Mouse (Mus musculus): ENCODE data around the gene Madd.

The Madd gene

DNA sequence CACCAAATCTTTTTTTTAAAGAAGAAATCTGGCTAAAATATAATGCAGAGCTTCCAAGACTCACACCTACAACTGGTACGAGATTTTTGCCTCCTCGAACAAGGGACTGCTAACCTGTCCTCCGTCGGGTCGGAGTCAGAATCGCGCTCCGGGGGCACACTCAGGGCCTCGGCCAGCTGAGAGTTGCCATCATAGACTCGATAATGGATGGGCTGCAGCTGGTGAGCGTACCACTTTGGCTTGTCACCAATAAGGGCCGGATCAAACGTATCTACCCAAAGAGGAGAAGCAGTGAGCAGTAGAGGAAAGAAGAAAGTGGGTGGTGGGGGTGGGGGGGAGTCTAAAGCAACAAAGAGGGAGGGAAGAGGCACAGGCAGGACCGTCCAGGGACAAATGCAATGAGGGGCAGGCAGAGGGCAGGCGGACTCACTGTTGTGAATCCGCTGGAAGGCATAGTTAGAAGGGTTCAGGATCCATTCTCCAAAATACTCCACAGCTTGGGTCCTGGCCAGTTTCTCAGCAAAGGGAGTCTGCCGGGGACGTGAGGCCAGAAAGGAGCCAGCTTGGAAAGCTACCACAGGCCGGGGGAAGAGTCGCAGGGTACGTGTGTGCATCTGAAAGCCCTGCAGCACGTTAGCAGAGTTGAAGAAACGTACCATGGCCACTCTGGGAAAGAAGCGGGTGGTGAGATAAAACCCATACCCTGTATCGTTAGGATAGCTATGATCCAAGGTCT lies 13.9 kb downstream of the Madd start:
- no peak for DNase-seq

- DNase-seq: no peak
Measured at GRCm38 (mm10) chr2:91167629-91168028, 16.0 kb downstream of the Madd start.

DNA sequence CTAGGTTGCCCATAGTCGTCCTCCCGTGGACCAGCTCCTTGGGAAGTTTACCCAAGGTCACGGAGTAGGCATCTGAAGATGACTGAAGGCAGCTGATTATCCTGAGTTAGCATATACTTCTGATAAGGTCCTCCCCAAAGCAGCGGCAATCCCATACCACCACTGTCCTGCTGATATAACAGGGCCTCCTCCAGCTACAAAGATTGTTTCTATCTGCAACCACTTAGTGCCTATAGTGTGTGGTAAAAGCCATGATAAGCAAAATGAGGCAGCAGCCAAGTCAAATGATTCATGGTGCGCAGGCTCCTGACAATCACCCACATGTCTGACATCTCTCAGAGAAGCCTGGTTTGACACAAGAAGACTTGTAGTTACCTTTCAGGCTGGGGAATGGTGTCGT lies 18.6 kb downstream of the Madd start:
- no peak for DNase-seq

- no peak for DNase-seq
Measured at GRCm38 (mm10) chr2:91163532-91163931, 20.1 kb downstream of the Madd start.

DNA sequence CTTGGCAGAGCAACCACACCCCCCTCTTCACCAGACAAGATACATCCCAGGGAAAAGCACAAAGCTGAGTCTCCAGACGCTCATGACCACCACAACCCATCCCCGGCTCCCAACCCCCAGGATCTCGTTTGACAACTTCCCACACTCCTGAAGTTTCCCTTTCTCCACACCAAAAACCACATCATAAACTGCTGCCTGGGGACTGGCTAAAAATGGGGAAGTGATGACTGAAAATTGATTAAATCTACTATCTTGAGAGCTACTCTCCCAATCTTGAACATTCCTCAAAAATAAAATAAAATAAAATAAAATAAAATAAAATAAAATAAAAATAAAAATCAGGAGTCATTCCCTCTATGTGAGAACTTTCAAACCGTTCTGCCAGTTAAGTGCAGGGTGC lies 20.7 kb downstream of the Madd start:
- no peak for DNase-seq

DNA sequence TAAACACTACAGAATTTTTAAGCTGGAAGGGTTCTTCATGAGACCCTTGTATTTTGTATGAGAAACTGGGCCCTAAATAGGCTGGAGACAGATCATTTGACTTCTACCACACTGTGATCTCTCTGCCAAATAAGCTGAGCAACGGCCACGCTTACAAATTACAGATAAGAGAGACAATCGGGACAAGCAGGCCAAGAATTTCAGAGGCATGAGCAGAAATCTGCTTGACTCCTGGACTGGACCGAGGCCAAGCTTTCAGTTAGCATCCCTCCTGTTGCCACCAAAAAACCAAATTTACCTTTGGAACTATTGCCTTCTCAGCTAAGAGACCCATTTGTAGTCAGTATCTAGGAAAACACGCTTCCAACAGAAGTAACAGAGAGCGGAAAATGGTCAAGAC lies 23.0 kb downstream of the Madd start:
- DNase-seq: no peak

GRCm38 (mm10) chr2:91157002-91157752 lies 26.5 kb downstream of the Madd start:
- DNase-seq: no peak

GRCm38 (mm10) chr2:91154091-91154490 lies 29.5 kb downstream of the Madd start:
- no peak for DNase-seq

DNA sequence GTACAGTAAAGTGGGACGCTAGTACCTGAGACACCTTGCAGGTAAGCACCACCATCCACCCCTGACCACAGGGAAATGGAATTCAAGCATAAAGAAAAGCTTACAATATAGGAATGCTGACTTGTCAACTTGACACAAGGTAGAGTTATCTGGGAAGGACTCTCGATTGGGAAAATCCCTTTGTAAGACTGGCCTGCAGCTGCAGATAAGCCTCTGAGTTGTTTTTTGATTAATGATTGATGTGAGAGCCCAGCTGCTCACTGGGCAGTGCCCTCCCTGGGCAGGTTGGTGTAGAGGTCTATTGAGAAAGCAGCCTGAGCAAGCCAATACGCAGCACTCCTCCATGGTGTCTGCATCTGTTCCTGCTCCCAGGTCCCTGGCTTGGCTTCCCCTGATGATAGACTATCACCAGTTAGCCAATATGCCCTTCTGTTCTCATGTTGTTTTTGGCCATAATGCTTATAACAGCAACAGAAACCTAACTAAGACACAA lies 30.7 kb downstream of the Madd start:
- DNase-seq: no peak

DNA sequence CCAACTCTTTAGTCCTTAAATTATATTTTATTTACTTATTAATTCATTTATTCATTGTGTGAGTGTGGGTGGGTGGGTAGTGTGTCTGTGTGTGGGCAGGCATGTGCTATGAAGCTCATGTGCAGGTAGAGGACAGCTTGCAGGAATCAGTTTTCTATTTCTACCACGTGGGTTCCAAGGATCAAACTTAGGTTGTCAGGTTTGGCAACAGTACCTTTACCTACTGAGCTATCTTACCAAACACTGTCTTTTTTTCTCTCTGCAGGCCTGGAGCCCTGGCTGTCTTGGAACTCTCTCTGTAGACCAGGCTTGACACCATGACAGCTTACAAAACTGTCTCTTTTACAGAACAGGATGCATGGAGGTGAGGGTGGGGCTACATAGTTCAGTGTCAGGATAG lies 32.3 kb downstream of the Madd start:
- DNase-seq: no peak

GRCm38 (mm10) chr2:91148101-91148500 lies 35.5 kb downstream of the Madd start:
- no peak for DNase-seq

GRCm38 (mm10) chr2:91143401-91143800 lies 40.2 kb downstream of the Madd start:
- no peak for DNase-seq

GRCm38 (mm10) chr2:91142920-91143319 lies 40.7 kb downstream of the Madd start:
- DNase-seq: no peak

DNA sequence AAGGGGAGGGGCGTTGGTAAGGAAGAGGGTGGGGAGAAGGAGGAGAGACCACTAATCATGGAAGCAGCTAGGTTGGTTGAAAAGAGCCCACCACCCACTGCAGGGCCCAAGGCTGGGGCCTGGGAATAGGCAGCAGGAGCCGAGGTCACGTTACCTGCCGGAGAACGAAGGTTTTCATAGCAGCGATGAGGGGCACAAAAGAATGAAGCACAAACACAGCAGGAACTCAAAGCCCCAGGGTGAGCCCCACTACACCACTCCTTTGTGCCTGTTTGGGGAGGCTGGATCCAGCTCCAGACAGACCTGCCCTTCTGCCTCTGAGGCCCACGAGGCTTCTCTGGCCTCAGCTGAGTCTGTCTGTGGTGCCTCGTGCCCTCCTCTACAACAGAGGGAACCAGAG lies 43.9 kb downstream of the Madd start:
- DNase-seq: no peak

DNA sequence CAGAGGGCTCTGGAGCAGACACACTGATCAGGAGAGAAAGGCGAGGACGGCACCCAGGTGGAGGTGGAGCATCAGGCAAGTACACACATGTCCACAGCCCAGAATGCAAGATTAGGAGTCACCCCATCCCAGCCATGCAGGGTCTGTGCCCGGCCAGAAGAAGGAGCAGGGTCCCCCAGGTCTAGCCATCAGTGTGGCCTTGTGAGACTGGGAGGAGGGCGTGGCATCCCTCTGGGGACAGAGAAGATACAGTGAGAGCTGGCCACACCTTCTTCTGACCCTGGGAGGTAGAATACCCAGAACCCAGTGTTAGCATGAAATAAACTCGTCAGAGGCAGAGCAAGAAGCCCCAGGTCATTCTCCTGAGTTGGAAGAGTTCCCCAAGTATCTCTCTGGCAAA lies 44.3 kb downstream of the Madd start:
- no peak for DNase-seq

- DNase-seq: no peak
Measured at GRCm38 (mm10) chr2:91137481-91137880, 46.2 kb downstream of the Madd start.

DNA sequence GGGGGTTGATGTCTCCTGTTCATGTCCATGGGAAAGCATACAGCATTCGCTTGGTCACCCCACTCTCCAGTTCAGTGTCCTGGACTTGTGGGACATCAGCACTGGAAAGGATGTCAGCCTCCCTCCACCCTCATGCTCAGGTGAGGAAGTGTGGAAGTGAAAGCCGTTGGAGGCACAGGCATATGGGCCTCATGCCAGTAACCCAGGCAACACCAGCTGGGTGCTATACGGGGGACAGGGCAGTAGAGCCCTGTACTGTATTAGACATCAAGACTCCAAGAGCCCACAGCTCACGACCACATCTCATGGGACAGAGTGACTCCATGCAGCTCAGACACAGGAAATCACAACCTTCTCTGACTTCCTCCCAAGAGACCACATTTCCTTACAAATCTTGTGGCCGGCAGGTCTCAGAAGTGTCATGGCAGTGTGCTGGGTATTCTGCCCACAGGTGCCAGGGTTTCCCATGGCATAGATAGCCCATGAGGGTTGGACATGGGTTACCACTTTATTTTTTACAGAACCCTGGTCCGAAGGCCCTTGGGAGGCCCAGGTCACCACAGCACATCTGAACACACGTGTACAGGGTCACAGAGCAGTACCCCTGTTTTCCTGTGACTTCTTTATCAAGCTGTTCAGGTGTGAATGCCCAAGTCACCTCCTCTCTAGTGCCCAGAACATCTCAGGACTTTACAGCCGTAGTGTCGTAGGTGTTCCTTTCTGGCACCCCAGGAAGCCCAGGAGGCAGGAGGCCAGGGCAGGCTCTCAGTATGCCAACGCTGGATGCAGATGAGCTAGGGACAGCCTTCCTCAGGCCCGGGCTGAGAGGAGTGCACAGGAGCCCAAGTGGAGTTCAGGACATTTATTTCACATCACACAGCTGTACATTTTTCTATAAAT lies 46.9 kb downstream of the Madd start:
- no peak for DNase-seq

DNA sequence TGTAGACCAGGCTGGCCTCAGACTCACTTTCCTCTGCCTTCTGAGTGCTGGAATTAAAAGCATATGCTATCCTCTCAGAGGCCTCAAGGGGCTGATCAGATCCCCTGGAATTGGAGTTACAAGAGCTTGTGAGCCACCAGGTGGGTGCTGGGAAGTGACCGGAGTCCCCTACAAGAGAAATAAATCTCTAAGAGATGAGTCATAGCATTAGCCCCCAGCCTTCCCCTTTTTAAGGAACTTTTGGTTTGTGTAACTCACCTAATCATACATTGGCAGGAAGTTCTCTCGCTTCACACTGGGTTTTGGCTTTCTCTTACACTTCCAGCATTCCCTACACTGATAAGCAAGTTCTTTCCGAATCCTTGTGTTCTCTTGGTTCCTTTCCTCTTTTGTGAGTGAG lies 51.6 kb downstream of the Madd start:
- DNase-seq: no peak

GRCm38 (mm10) chr2:91131251-91131650 lies 52.4 kb downstream of the Madd start:
- DNase-seq: no peak

GRCm38 (mm10) chr2:91130126-91130525 lies 53.5 kb downstream of the Madd start:
- DNase-seq: no peak

GRCm38 (mm10) chr2:91128761-91129160 lies 54.9 kb downstream of the Madd start:
- no peak for DNase-seq

DNA sequence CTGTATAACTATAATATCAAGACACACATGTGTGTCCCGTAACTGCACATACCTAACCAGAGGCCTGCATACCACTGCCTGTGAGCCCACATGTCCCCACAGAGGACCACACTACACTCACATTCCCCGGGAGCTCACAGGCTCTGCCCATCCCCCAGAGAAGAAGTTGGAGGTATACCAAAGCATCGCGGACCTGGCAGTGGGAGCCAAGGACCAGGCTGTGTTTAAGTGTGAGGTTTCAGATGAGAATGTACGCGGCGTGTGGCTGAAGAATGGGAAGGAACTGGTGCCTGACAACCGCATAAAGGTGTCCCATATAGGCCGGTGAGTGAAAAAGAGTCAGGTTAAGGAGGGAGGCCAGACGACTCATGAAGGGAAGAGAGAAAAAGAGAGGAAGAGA lies 58.5 kb downstream of the Madd start:
- DNase-seq: no peak

GRCm38 (mm10) chr2:91123521-91123920 lies 60.1 kb downstream of the Madd start:
- peak in 1 of 2 experiments; percentile 29 for DNase-seq

Measured in kidney, postnatal 25 days (tissue).